Mouse (Mus musculus): ENCODE measurements around the gene Tmem238. TPM values are rescaled to one million over a fixed set of nuclear protein-coding genes. Genes with fewer than 3 reads are reported as not detected.

Tmem238 gene
- total RNA-seq, 1 experiment from 2014 or later = 1.5 TPM

Other genes starting within 250 kb of the Tmem238 start
- not detected in 3 replicates for gene Syt5, start 242.1 kb downstream of the Tmem238 start, total RNA-seq (2017)
- 0.39 TPM in 1 of 3 replicates, not detected in the others for gene Ptprh, start 185.6 kb downstream of the Tmem238 start, total RNA-seq (2017)
- gene Tmem86b, start 158.2 kb downstream of the Tmem238 start, total RNA-seq (2017) = 18.1 to 27.9 TPM (median 21.7 TPM) in 3 replicates
- gene Ppp6r1, start 130.6 kb downstream of the Tmem238 start, total RNA-seq (2017) = 101 to 191 TPM (median 127 TPM) in 3 replicates
- 12.9 to 47.3 TPM (median 16.6 TPM) in 3 replicates for gene Hspbp1, start 104.6 kb downstream of the Tmem238 start, total RNA-seq (2017)
- gene Brsk1, start 99.1 kb downstream of the Tmem238 start, total RNA-seq (2017) = not detected in 3 replicates
- 5.6 to 6.8 TPM (median 6.4 TPM) in 3 replicates for gene Tmem150b, start 64.4 kb downstream of the Tmem238 start, total RNA-seq (2017)
- gene Kmt5c, start 49.5 kb downstream of the Tmem238 start, total RNA-seq (2017) = 25.1 to 60.4 TPM (median 38.0 TPM) in 3 replicates
- 4.7 TPM in 1 of 3 replicates, not detected in the others for gene Cox6b2, start 36.6 kb downstream of the Tmem238 start, total RNA-seq (2017)
- gene Fam71e2, start 18.4 kb downstream of the Tmem238 start, total RNA-seq (2017) = not detected in 3 replicates
- gene Il11, start 6.8 kb downstream of the Tmem238 start, total RNA-seq (2017) = not detected in 3 replicates
- gene Tmem190, start 6.7 kb downstream of the Tmem238 start, total RNA-seq (2017) = not detected in 3 replicates
- gene Rpl28, start 3.2 kb upstream of the Tmem238 start, total RNA-seq (2017) = 260 to 549 TPM (median 279 TPM) in 3 replicates
- 96.9 to 129 TPM (median 127 TPM) in 3 replicates for gene Ube2s, start 22.9 kb upstream of the Tmem238 start, total RNA-seq (2017)
- 0.11 TPM in 1 of 3 replicates, not detected in the others for gene Shisa7, start 55.0 kb upstream of the Tmem238 start, total RNA-seq (2017)
- gene Isoc2b, start 80.6 kb upstream of the Tmem238 start, total RNA-seq (2017) = 7.1 to 45.7 TPM (median 35.7 TPM) in 3 replicates
- gene Isoc2a, start 87.5 kb upstream of the Tmem238 start, total RNA-seq (2017) = 4.5 to 8.4 TPM (median 7.9 TPM) in 3 replicates
- not detected in 3 replicates for gene Gm36210, start 116.9 kb upstream of the Tmem238 start, total RNA-seq (2017)
- 2.6 to 6.0 TPM (median 5.9 TPM) in 3 replicates for gene Zfp628, start 125.6 kb upstream of the Tmem238 start, total RNA-seq (2017)
- gene Nat14, start 132.4 kb upstream of the Tmem238 start, total RNA-seq (2017) = 0.49 TPM in 1 of 3 replicates, not detected in the others
- gene Ssc5d, start 136.1 kb upstream of the Tmem238 start, total RNA-seq (2017) = not detected in 3 replicates
- not detected in 3 replicates for gene Sbk2, start 174.8 kb upstream of the Tmem238 start, total RNA-seq (2017)
- not detected in 3 replicates for gene Sbk3, start 181.5 kb upstream of the Tmem238 start, total RNA-seq (2017)
- 1.2 to 2.5 TPM (median 1.3 TPM) in 3 replicates for gene Zfp579, start 206.5 kb upstream of the Tmem238 start, total RNA-seq (2017)
- 4.4 to 12.1 TPM (median 5.1 TPM) in 3 replicates for gene Zfp524, start 224.8 kb upstream of the Tmem238 start, total RNA-seq (2017)
- 12.5 to 26.2 TPM (median 14.6 TPM) in 3 replicates for gene Fiz1, start 225.0 kb upstream of the Tmem238 start, total RNA-seq (2017)
- not detected in 3 replicates for gene Gm44973, start 225.8 kb upstream of the Tmem238 start, total RNA-seq (2017)
- gene Zfp865, start 230.7 kb upstream of the Tmem238 start, total RNA-seq (2017) = 20.1 to 30.4 TPM (median 22.9 TPM) in 3 replicates
- not detected in 3 replicates for gene Ccdc106, start 230.9 kb upstream of the Tmem238 start, total RNA-seq (2017)
- gene 4632433K11Rik, start 244.5 kb upstream of the Tmem238 start, total RNA-seq (2017) = 1.4 to 1.5 TPM in 2 of 3 replicates, not detected in the other
- gene Zfp784, start 248.8 kb upstream of the Tmem238 start, total RNA-seq (2017) = 3.0 to 3.8 TPM (median 3.1 TPM) in 3 replicates

All from monocyte, adult 5-6 weeks (primary cell).